Mouse (Mus musculus): ENCODE results near the gene Zfp740. TPM values are rescaled to one million over a fixed set of nuclear protein-coding genes. Genes with fewer than 3 reads are reported as not detected.
"Not testable (repeated sequence)": the region's sequence is repeated elsewhere in the genome, so short reads cannot be mapped to it uniquely, and the experiment has no call there.

Zfp740 gene
- total RNA-seq (2021), result 10 to 100 TPM; 27.6 to 30.5 TPM
- long read RNA-seq, experiment 1, full-length matches to known transcripts, result 5 of 20 reads
- long read RNA-seq, experiment 1, partial matches to known transcripts, result 4 of 20 reads
- long read RNA-seq, experiment 1, other reads (novel, unspliced or antisense), result 11 of 20 reads
- long read RNA-seq, experiment 2, full-length matches to known transcripts, result 8 of 34 reads
- long read RNA-seq, experiment 2, partial matches to known transcripts, result 6 of 34 reads
- long read RNA-seq, experiment 2, other reads (novel, unspliced or antisense), result 20 of 34 reads

DNA sequence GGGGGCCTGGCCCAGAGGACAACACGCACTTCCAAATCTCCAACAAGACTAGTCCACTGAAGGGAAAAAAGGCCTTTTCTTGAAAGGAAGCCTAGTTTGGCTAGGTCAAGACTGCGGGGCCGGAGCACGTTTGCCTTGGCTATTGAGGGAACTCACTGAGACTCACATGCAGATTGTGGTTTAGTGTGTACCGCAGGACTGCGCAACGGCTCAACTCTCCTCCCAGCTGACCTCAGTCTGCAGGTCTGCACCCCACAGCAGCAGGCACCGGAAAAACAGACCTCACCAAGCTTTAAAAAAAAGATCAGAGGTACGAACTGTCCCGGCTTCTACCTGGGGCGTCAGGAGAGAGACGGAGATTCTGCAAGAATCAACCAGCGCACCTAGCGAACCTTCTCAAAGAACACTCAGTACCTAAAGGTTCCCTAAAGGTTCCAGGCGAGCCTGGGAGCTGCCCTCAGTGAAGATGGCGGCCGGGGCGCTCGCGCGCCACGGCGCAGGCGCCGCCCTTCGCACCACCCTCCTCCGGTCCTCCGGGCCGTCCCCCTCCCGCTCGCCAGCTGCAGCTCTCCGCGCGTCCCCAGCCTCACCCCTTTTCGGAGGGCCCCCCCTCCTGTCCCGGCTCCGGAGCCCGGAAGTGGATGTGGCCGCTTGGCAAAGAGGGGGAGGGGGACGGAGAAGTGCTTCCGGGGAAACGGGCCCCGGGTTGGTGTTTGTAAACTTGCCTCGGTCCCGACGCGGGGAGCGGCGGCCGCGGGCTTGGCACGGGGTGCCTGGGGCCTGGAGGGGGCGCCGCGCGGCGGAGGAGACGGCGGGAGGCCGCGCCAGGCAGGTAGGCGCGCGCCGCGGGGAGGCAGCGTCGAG is at the start of gene Zfp740:
TSS of gene Zfp740 (plus strand) at position 279 of the 864 bp plus-strand sequence.
- intact Hi-C loops (cut with DNase I; ENCODE audit: low total_unique reads), result no loop called here

GRCm38 (mm10) chr15:102155006-102155405 is 48.0 kb upstream of the Zfp740 start:
- intact Hi-C loops (cut with DNase I; ENCODE audit: low total_unique reads); DNase-seq: not testable (repeated sequence)

More for the DNA sequence above, at the start of gene Zfp740:
- DNase-seq, result peak; percentile 99

GRCm38 (mm10) chr15:102156836-102157235 is 46.2 kb upstream of the Zfp740 start:
- no peak for DNase-seq
- intact Hi-C loops (cut with DNase I; ENCODE audit: low total_unique reads), result no loop called here

DNA sequence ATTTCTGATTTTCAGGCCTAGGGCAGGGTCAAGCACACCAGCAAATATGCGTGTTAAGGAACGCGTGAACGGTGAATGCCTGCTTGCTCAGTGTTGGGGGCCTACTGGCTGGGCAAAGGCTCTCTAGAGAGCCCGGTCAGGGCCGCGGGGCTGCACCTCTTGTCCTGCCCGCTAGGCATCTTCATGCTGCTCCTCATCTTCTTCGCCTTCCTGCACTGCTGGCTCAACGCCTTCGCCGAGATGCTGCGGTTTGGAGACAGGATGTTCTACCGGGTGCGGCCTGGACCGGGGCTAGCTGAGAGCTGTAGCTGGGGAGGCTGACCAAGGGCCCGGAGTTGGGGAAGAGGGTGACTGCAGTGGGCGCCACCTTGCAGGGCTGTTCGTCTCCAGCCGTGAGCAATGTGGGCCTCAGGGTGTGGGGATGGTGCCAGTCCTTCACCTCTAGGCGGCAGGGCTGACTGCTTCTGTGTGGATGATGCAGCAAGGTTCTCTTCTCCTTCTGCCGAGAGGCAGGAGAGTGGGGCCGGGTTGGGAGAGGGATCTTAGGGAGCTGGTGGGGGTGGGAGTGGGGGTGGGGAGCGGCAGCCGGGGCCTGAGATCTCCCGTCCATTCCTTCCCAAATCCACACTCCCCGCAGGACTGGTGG is 42.5 kb upstream of the Zfp740 start:
- no peak for DNase-seq
- intact Hi-C loops (cut with DNase I; ENCODE audit: low total_unique reads), result no loop called here

DNA sequence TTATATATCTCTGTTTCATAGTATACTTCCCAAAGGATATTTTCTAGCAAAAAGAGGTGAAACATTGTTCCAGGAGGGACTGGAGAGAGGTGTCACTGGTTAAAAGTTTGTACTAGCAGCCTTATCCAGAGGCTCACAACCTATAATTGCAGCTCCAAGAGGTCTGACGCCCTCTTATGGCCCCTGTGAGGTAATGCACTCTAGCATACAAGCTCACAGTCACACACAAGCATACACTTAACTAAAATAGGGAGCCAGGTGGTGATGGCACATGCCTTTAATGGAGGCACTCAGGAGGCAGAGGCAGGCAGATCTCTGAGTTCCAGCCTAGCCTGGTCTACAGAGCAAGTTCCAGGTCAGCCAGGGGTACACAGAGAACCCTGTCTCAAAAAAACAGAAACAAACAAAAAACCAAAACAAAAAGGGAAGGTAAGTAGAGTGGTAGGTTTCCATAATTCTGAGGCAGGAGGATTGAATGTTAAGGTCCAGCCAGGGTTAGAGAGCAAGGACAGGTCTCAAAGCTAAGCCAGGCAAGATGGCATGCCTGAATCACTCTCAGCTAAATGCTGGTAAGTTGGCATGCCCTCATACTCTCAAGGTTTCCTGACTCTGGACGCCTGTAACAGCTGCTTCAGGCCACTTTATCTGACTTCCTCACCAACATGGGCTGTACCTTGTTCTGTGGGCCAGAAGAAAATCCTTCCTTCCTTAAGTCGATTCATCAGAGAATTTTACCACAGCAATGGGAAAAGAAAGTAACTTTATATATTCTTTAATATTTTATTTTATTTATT is 39.0 kb upstream of the Zfp740 start:
- intact Hi-C loops (cut with DNase I; ENCODE audit: low total_unique reads), result no loop called here
- no peak for DNase-seq

- intact Hi-C loops (cut with DNase I; ENCODE audit: low total_unique reads), result no loop called here
- no peak for DNase-seq
These were observed 37.5 kb upstream of the Zfp740 start for GRCm38 (mm10) chr15:102165468-102166100.

DNA sequence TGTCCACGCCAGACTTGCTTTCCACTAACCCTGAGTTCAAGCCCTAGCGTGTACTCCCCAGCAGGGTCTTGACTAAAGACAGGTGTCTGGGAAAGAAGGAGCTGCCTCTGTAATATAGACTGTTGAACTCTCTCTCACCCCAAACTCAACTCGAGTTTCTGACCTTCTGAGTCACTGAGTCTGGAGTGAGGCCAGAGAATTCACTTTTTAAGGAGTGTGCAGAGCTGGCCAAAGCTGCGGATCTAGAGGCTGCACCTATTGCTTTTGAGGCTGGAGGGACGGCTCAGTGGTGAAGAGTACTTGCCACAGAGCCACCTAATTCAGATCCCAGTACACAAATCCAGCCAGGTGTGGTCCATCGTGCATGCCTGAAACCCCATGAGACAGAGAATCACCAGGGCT is 35.4 kb upstream of the Zfp740 start:
- DNase-seq, result no peak
- intact Hi-C loops (cut with DNase I; ENCODE audit: low total_unique reads), result no loop called here

- intact Hi-C loops (cut with DNase I; ENCODE audit: low total_unique reads), result no loop called here
- no peak for DNase-seq
These were observed 34.0 kb upstream of the Zfp740 start for GRCm38 (mm10) chr15:102169064-102169463.

DNA sequence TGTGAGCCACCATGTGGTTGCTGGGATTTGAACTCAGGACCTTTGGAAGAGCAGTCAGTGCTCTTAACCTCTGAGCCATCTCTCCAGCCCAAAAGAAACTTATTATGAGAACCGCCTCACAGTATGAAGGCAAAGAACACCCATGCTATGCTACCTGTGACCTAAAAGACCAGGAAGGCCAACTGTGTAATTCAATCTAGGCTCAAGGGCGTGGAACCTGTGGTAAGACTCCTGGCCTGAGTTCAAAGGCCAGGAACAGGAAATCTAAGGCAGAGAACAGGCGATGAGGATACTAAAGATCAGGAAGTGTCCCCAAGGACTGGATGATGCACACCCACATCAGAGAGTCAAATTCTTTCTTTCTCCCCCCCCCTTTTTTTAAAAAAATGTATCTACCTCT is 29.5 kb upstream of the Zfp740 start:
- DNase-seq, result no peak
- intact Hi-C loops (cut with DNase I; ENCODE audit: low total_unique reads), result no loop called here

GRCm38 (mm10) chr15:102175736-102176319 is 27.2 kb upstream of the Zfp740 start:
- intact Hi-C loops (cut with DNase I; ENCODE audit: low total_unique reads), result no loop called here
- no peak for DNase-seq

DNA sequence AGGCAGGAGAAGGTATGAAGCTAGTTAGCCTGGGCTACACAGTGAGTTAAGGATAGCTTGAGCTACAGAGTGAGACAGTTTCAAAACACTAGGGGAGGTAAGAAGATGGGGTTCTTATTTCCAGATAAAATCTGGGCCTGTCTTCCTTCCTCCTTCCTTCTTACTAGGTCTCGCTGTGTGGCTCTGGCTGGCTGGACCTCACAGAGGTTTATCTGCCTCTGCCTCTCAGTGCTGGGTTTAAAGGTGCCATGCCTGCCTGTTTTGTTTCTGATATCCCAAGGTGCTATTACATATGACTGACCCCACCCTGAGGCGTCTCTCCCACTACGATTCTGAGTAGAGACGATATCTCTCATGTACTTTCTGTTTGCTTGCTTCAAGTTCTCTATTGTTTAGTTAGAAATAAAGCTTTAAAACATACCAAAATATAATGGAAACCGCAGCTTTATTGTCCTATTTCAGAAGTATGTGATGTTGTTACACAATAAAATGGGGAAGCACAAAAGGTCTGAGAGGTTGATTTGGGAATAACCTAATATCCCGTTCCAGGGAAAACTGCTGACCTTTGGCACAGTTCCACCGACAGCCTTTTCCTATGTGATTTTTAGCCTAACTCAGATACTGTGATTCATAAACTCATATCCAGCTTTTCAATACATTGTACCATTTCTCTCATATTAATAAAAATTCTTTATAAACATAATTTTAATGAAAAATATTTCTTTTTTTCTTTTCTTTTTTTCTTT is 26.3 kb upstream of the Zfp740 start:
- DNase-seq, result no peak
- intact Hi-C loops (cut with DNase I; ENCODE audit: low total_unique reads), result no loop called here

DNA sequence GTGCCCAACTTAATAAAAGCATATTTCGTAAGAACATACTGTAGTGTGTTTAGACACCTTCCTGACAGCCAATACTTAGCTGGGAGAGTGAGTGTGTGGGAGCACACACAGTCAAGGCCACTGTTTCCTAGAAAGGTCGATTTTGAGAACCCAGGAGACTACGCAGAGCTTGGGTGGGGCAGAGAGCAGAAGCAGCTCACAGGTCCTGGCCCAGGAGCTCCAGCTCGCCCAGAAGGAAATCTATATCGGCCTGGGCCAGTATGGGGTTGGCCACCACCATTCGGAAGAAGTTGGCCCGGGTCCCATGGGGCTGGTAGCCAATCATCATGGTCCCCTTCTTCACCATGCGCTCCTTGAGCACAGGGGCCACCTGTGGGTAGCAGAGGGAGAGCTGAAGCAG is 25.6 kb upstream of the Zfp740 start:
- intact Hi-C loops (cut with DNase I; ENCODE audit: low total_unique reads), result no loop called here
- DNase-seq, result no peak

GRCm38 (mm10) chr15:102178279-102178678 is 24.8 kb upstream of the Zfp740 start:
- DNase-seq, result peak; percentile 69
- intact Hi-C loops (cut with DNase I; ENCODE audit: low total_unique reads), result no loop called here

DNA sequence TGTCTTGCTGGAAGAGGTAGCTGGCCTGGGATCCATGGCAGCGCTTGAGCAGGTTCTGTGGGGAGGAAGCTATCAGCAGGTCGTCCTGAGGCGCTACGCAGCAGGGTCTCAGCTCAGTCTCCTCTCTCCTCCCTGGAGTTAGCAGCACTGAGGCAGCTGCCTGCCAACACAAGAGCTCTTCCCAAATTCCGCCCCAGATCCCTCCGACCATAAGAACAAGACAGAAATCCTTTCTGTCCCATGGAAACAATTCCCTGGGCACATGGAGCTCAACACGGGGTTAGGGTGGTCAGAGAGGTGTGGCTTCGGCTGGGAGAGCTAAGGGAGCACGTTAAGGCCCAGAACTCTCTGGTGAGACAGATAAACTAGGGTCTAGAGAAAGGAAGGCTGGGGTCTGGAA is 23.9 kb upstream of the Zfp740 start:
- intact Hi-C loops (cut with DNase I; ENCODE audit: low total_unique reads), result no loop called here
- DNase-seq, result no peak

- intact Hi-C loops (cut with DNase I; ENCODE audit: low total_unique reads), result no loop called here
- DNase-seq, result no peak
These were observed 23.1 kb upstream of the Zfp740 start for GRCm38 (mm10) chr15:102179924-102180323.

GRCm38 (mm10) chr15:102183076-102183475 is 20.0 kb upstream of the Zfp740 start:
- intact Hi-C loops (cut with DNase I; ENCODE audit: low total_unique reads), result loop anchor here (2.0 kb wide), 1 partner anchor 40 kb away; no protein-coding TSS in a partner anchor

DNA sequence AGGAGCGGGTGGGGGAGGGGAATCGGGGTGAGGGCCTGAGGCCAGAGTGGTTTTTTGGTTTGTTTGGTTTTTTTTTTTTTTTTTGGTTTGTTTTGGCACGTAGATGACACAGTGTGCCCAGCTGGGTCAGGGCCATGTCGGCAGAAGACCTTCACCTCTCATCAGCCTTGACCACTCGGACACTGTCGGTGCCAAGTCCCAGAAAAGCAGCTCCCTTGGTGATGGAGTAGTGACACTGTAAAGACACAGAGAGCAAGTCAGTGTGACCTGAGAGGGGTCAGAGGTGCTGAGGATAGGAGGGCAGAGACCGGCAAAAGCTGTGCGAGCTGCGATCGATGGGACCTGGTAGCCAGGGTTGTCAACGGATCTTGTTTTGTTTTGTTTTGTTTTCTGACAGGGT is 16.8 kb upstream of the Zfp740 start:
- intact Hi-C loops (cut with DNase I; ENCODE audit: low total_unique reads), result no loop called here
- DNase-seq, result no peak

More at GRCm38 (mm10) chr15:102183076-102183475, 20.0 kb upstream of the Zfp740 start:
- DNase-seq, result no peak

- peak; percentile 67 for DNase-seq
- intact Hi-C loops (cut with DNase I; ENCODE audit: low total_unique reads), result no loop called here
These were observed 15.0 kb upstream of the Zfp740 start for GRCm38 (mm10) chr15:102188096-102188495.
